Mouse (Mus musculus) macrophage (primary cell): ENCODE results near the gene Saysd1. TPM values are rescaled to one million over a fixed set of nuclear protein-coding genes. Genes with fewer than 3 reads are reported as not detected.
"Not testable (repeated sequence)": the region's sequence is repeated elsewhere in the genome, so short reads cannot be mapped to it uniquely, and the experiment has no call there.

ENCODE experiments used
- H3K27ac ChIP-seq: fragments of 350-480 bp; formaldehyde crosslinking; 2 replicates; pipeline ENCODE4 v1.9.0; 2021
- H3K36me3 ChIP-seq: fragments of 350-480 bp; formaldehyde crosslinking; 2 replicates; pipeline ENCODE4 v1.9.0; 2021; ENCODE audit errors: inconsistent target
- H3K4me3 ChIP-seq: fragments of 350-480 bp; formaldehyde crosslinking; 2 replicates; pipeline ENCODE4 v1.9.0; 2021; ENCODE audit errors: inconsistent target
- H3K79me2 ChIP-seq: fragments of 350-480 bp; formaldehyde crosslinking; 2 replicates; pipeline ENCODE4 v1.9.0; 2021; ENCODE audit errors: inconsistent target
- WGBS: methylation state at CpG from one replicate; pipeline ENCODE4 v1.1.7; 2026; ENCODE audit warnings: inconsistent platforms; ENCODE audit not compliant: missing documents; 5-methylcytosine and 5-hydroxymethylcytosine counted together
- polyA plus RNA-seq: library from polyadenylated mRNA; stranded (reverse); fragments of 250-400 nt; gene quantifications from 3 replicates; pipeline ENCODE4 v1.2.4, GENCODE M21; 2018; ENCODE audit warnings: inconsistent platforms

Gene Saysd1
- polyA plus RNA-seq, 1 experiment from 2014 or later = 1.5 TPM

- no peak overlapping the region for H3K27ac ChIP-seq
- H3K79me2 ChIP-seq = no peaks in the 10 kb centered on the region
- H3K4me3 ChIP-seq = no peak overlapping the region
- no peaks in the 10 kb centered on the region for H3K36me3 ChIP-seq
- 42% methylated on average over 18 of the region's 18 CpGs for WGBS
These were observed 70.8 kb downstream of the Saysd1 start for GRCm38 (mm10) chr14:20067293-20068074.

- H3K27ac ChIP-seq = no peak overlapping the region
- H3K79me2 ChIP-seq = no peaks in the 10 kb centered on the region
- H3K4me3 ChIP-seq = no peak overlapping the region
- no peaks in the 10 kb centered on the region for H3K36me3 ChIP-seq
These were observed 73.6 kb downstream of the Saysd1 start for GRCm38 (mm10) chr14:20064771-20065170.

GRCm38 (mm10) chr14:20048481-20048835, 89.9 kb downstream of the Saysd1 start:
- Histone ChIP-seq H3K36me3 (no peaks in the 10 kb centered on the region), H3K4me3 (no peak overlapping the region), H3K79me2 (no peaks in the 10 kb centered on the region), H3K27ac (no peak overlapping the region)
- WGBS = 82% methylated on average over 2 of the region's 2 CpGs

GRCm38 (mm10) chr14:20047814-20048480, 90.4 kb downstream of the Saysd1 start:
- no peak overlapping the region for H3K4me3 ChIP-seq
- whole genome bisulfite sequencing = 87% methylated on average over 3 of the region's 3 CpGs
- no peaks in the 10 kb centered on the region for H3K36me3 ChIP-seq
- H3K27ac ChIP-seq = no peak overlapping the region
- no peaks in the 10 kb centered on the region for H3K79me2 ChIP-seq

- H3K79me2 ChIP-seq = no peaks in the 10 kb centered on the region
- WGBS = 68% methylated on average over 2 of the region's 2 CpGs
- H3K36me3 ChIP-seq = no peaks in the 10 kb centered on the region
- no peak overlapping the region for H3K4me3 ChIP-seq
- H3K27ac ChIP-seq = no peak overlapping the region
These were observed 91.0 kb downstream of the Saysd1 start for GRCm38 (mm10) chr14:20047291-20047690.

GRCm38 (mm10) chr14:20044036-20044435, 94.3 kb downstream of the Saysd1 start:
- Histone ChIP-seq H3K36me3 (no peaks in the 10 kb centered on the region), H3K27ac (no peak overlapping the region), H3K79me2 (no peaks in the 10 kb centered on the region), H3K4me3 (no peak overlapping the region)
- WGBS = no CpG with 5 or more reads among the region's 1 CpGs

GRCm38 (mm10) chr14:20041836-20042235, 96.5 kb downstream of the Saysd1 start:
- H3K4me3 ChIP-seq = no peak overlapping the region
- 52% methylated on average over 2 of the region's 2 CpGs for WGBS
- H3K79me2 ChIP-seq = no peaks in the 10 kb centered on the region
- H3K36me3 ChIP-seq = no peaks in the 10 kb centered on the region
- H3K27ac ChIP-seq = no peak overlapping the region

GRCm38 (mm10) chr14:20040976-20041375, 97.4 kb downstream of the Saysd1 start:
- 75% methylated on average over 1 of the region's 4 CpGs for WGBS
- no peak overlapping the region for H3K4me3 ChIP-seq
- H3K79me2 ChIP-seq = no peaks in the 10 kb centered on the region
- no peaks in the 10 kb centered on the region for H3K36me3 ChIP-seq
- no peak overlapping the region for H3K27ac ChIP-seq

- Histone ChIP-seq H3K27ac (no peak overlapping the region), H3K4me3 (no peak overlapping the region), H3K36me3 (no peaks in the 10 kb centered on the region), H3K79me2 (no peaks in the 10 kb centered on the region)
- 69% methylated on average over 2 of the region's 2 CpGs for WGBS
These were observed 98.5 kb downstream of the Saysd1 start for GRCm38 (mm10) chr14:20039795-20040194.

- Histone ChIP-seq H3K79me2 (no peaks in the 10 kb centered on the region), H3K4me3 (no peak overlapping the region), H3K36me3 (no peaks in the 10 kb centered on the region), H3K27ac (no peak overlapping the region)
- 40% methylated on average over 3 of the region's 3 CpGs for WGBS
These were observed 105.6 kb downstream of the Saysd1 start for GRCm38 (mm10) chr14:20032738-20033116.

- Histone ChIP-seq H3K4me3 (no peak overlapping the region), H3K36me3 (no peaks in the 10 kb centered on the region), H3K79me2 (no peaks in the 10 kb centered on the region), H3K27ac (no peak overlapping the region)
- WGBS = 95% methylated on average over 16 of the region's 19 CpGs
These were observed 106.2 kb downstream of the Saysd1 start for GRCm38 (mm10) chr14:20032016-20032737.

GRCm38 (mm10) chr14:20029606-20030005, 108.7 kb downstream of the Saysd1 start:
- WGBS = 76% methylated on average over 2 of the region's 3 CpGs
- Histone ChIP-seq H3K4me3 (no peak overlapping the region), H3K36me3 (no peaks in the 10 kb centered on the region), H3K27ac (no peak overlapping the region), H3K79me2 (no peaks in the 10 kb centered on the region)

GRCm38 (mm10) chr14:20027475-20027874, 110.9 kb downstream of the Saysd1 start:
- 95% methylated on average over 7 of the region's 7 CpGs for WGBS
- H3K36me3 ChIP-seq, H3K79me2 ChIP-seq, H3K4me3 ChIP-seq, H3K27ac ChIP-seq: not testable (repeated sequence)
